Mouse (Mus musculus) intestine, embryonic 14.5 days (tissue): ENCODE data around the gene Tom1l2. TPM values are rescaled to one million over a fixed set of nuclear protein-coding genes. Genes with fewer than 3 reads are reported as not detected.
A peak's percentile ranks its signal among the peaks of the same experiment; 100 is the strongest.

Source experiments
- ATAC-seq: fragments of 200-750 bp; cut with Nextera tagmentation; replicated peaks from 2 replicates; pipeline ENCODE4 v1.8.0; 2017; ENCODE audit warnings: low read depth, moderate number of reproducible peaks, moderate TSS enrichment, moderate library complexity; ENCODE audit not compliant: low FRiP score, low TSS enrichment
- DNase-seq: peaks from one replicate; pipeline ENCODE4 v3.0.0-alpha.2; 2018; ENCODE audit warnings: low spot score
- H3K27ac ChIP-seq: fragments of 300-500 bp; sonication (generic); 2 replicates; pipeline ENCODE4 v1.5.1; 2014; ENCODE audit warnings: low read depth, mild to moderate bottlenecking, control low read depth
- H3K27me3 ChIP-seq: fragments of 300-500 bp; sonication (generic); replicated peaks from 2 replicates; pipeline ENCODE4 v1.6.1; 2014; ENCODE audit warnings: low read length, control low read depth; ENCODE audit not compliant: control insufficient read depth, insufficient read depth
- H3K36me3 ChIP-seq: fragments of 300-500 bp; sonication (generic); 2 replicates; pipeline ENCODE4 v1.6.1; 2014; ENCODE audit warnings: low read length, control low read depth; ENCODE audit not compliant: control insufficient read depth, insufficient read depth
- H3K4me1 ChIP-seq: fragments of 300-500 bp; sonication (generic); replicated peaks from 2 replicates; pipeline ENCODE4 v1.6.1; 2014; ENCODE audit warnings: low read length, control low read depth, mixed read lengths; ENCODE audit not compliant: control insufficient read depth, insufficient read depth
- H3K4me2 ChIP-seq: fragments of 300-500 bp; sonication (generic); 2 replicates; pipeline ENCODE4 v1.6.1; 2014; ENCODE audit warnings: low read length
- H3K4me3 ChIP-seq: fragments of 300-500 bp; sonication (generic); 2 replicates; pipeline ENCODE4 v1.5.1; 2014; ENCODE audit warnings: low read depth, low read length, control low read depth, mixed read lengths
- H3K9ac ChIP-seq: fragments of 300-500 bp; sonication (generic); 2 replicates; pipeline ENCODE4 v1.6.1; 2014; ENCODE audit warnings: mild to moderate bottlenecking, low read length
- H3K9me3 ChIP-seq: fragments of 300-500 bp; sonication (generic); 2 replicates; pipeline ENCODE4 v1.6.1; 2016; ENCODE audit warnings: low read length, control low read depth; ENCODE audit not compliant: control insufficient read depth
- WGBS: fragments of 180-500 bp; shearing (Covaris S2); extraction: QIAGEN DNeasy Blood & Tissue Kit; methylation state at CpG from one replicate; pipeline ENCODE4 v1.1.7; 2014; 5-methylcytosine and 5-hydroxymethylcytosine counted together
- polyA plus RNA-seq: library from polyadenylated mRNA; unstranded; fragments of >200 nt; fragmentation: Nextera tagmentation; extraction: Ambion mirVana; gene quantifications from 2 replicates; pipeline ENCODE4 v1.2.1, GENCODE M21; 2014

Tom1l2 gene
- polyA plus RNA-seq, 1 experiment from 2014 or later, result 19.4 TPM

- Histone ChIP-seq H3K4me1 (peaks cover 12% of the 10 kb centered on the region), H3K27ac (peak overlapping the region; percentile 5; the same call in 1 of the 2 replicates), H3K4me3 (no peak overlapping the region), H3K9ac (no peak overlapping the region), H3K9me3 (no peaks in the 10 kb centered on the region), H3K4me2 (no peak overlapping the region), H3K36me3 (peaks cover 6% of the 10 kb centered on the region; the same call in 1 of the 2 replicates), H3K27me3 (no peaks in the 10 kb centered on the region)
- WGBS, result 31% methylated on average over 13 of the region's 13 CpGs
- DNase-seq (no peak), ATAC-seq (no peak)
Measured at GRCm38 (mm10) chr11:60248596-60249404, 103.9 kb downstream of the Tom1l2 start.

DNA sequence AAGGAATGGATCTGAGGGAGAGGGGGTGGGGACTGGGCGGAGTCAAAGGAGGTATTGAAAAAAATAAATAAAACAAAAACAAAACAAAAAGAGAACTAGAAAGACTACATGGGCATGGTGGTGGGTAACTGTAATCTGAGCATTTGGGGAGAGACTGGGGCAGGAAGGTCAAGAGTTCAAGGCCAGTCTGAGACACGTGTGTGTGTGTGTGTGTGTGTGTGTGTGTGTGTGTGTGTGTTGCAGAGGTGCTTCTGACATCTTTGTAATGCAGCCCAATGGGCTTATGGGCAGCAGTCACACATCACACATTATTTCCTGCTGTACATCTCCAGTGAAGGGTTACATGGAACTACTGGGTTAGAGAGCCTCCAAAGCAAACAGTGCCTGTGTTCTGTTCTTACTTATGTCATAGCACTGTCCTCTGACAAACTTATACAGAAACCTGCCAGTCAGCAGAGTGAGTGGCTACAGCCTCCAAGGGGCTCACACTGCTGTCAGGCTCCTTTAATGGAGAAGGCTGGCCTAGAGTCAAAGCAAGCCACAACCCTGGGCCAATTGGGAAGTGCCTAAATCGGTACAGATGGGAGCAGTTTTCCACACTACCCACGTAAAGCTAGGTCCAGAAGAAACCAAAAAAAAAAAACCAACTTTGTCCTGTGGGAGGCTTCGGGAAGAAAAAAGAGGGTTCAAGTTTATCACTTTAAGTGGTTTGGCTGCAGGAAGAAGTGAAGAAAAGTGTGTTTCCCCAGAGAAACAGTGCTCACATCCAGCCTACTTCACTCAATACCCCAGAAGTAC, 104.8 kb downstream of the Tom1l2 start:
- H3K4me1 ChIP-seq, result peaks cover 9% of the 10 kb centered on the region
- H3K4me2 ChIP-seq, result no peak overlapping the region
- H3K9me3 ChIP-seq, result no peaks in the 10 kb centered on the region
- WGBS, result 47% methylated on average over 5 of the region's 5 CpGs
- H3K27ac ChIP-seq, result peak overlapping the region; percentile 5; the same call in 1 of the 2 replicates
- no peak for ATAC-seq
- no peak overlapping the region for H3K9ac ChIP-seq
- no peak overlapping the region for H3K4me3 ChIP-seq
- no peak for DNase-seq
- no peaks in the 10 kb centered on the region for H3K27me3 ChIP-seq
- H3K36me3 ChIP-seq, result 0 out of 2 replicates have a peak, but pooled peaks cover 6% of the 10 kb centered on the region

- Histone ChIP-seq H3K27ac (no peak overlapping the region), H3K36me3 (peaks cover 16% of the 10 kb centered on the region; the same call in 1 of the 2 replicates), H3K4me2 (no peak overlapping the region), H3K9me3 (no peaks in the 10 kb centered on the region), H3K27me3 (no peaks in the 10 kb centered on the region), H3K9ac (no peak overlapping the region), H3K4me3 (no peak overlapping the region), H3K4me1 (peaks cover 9% of the 10 kb centered on the region)
- ATAC-seq (no peak), DNase-seq (no peak)
Measured at GRCm38 (mm10) chr11:60246077-60246476, 106.6 kb downstream of the Tom1l2 start.

DNA sequence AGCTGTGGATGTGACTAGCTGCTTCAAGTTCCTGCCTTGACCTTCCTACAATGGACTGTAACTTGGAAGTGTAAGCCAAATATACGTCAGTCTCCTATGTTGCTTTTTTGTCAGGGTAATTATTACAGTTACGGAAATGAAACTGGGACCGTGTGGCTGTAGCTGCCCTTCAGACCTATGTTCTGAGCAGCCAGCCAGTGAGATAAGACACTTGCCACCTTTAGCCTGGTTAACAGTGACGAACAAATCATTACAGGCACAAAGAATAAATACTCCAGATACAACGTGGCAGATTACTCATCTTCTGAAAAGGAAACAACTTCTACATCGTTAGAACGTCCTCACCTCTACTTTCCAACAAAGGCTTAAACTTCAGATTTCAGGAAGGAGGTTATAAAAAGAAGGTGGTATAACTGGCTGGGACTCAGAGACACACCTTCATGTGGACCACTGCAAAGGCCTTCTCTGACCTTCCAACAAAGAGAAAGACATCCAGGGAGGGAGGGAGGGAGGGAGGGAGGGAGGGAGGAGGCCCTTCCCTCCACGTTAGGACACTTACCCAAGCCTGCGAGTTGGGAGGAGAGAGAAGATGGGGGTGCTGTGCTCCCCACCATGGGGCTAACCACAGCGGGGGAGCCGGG, 108.1 kb downstream of the Tom1l2 start:
- no peaks in the 10 kb centered on the region for H3K27me3 ChIP-seq
- H3K36me3 ChIP-seq, result peaks cover 30% of the 10 kb centered on the region
- no peak overlapping the region for H3K27ac ChIP-seq
- H3K4me1 ChIP-seq, result peaks cover 9% of the 10 kb centered on the region
- no peak overlapping the region for H3K4me3 ChIP-seq
- 79% methylated on average over 11 of the region's 11 CpGs for WGBS
- H3K9me3 ChIP-seq, result no peaks in the 10 kb centered on the region
- H3K4me2 ChIP-seq, result no peak overlapping the region
- DNase-seq, result no peak
- no peak overlapping the region for H3K9ac ChIP-seq
- no peak for ATAC-seq

GRCm38 (mm10) chr11:60240509-60240908, 112.2 kb downstream of the Tom1l2 start:
- ATAC-seq (no peak), DNase-seq (no peak)
- Histone ChIP-seq H3K4me1 (no peaks in the 10 kb centered on the region), H3K9me3 (no peaks in the 10 kb centered on the region), H3K4me3 (no peak overlapping the region), H3K27me3 (no peaks in the 10 kb centered on the region), H3K9ac (no peak overlapping the region), H3K36me3 (peaks cover 28% of the 10 kb centered on the region), H3K27ac (no peak overlapping the region), H3K4me2 (no peak overlapping the region)
- 69% methylated on average over 4 of the region's 4 CpGs for WGBS

- DNase-seq (no peak), ATAC-seq (no peak)
- no peak overlapping the region for H3K27ac ChIP-seq
- H3K27me3 ChIP-seq, result no peaks in the 10 kb centered on the region
- H3K9ac ChIP-seq, result no peak overlapping the region
- 78% methylated on average over 5 of the region's 5 CpGs for WGBS
- H3K36me3 ChIP-seq, result peaks cover 6% of the 10 kb centered on the region; the same call in 1 of the 2 replicates
- H3K4me3 ChIP-seq, result no peak overlapping the region
- no peaks in the 10 kb centered on the region for H3K9me3 ChIP-seq
- peaks cover 7% of the 10 kb centered on the region; the same call in 1 of the 2 replicates for H3K4me1 ChIP-seq
- H3K4me2 ChIP-seq, result no peak overlapping the region
Measured at GRCm38 (mm10) chr11:60235351-60235750, 117.4 kb downstream of the Tom1l2 start.

GRCm38 (mm10) chr11:60233235-60233634, 119.5 kb downstream of the Tom1l2 start:
- ATAC-seq (no peak), DNase-seq (no peak)
- Histone ChIP-seq H3K4me2 (no peak overlapping the region), H3K4me1 (peaks cover 7% of the 10 kb centered on the region; the same call in 1 of the 2 replicates), H3K4me3 (no peak overlapping the region), H3K27me3 (no peaks in the 10 kb centered on the region), H3K9ac (no peak overlapping the region), H3K9me3 (no peaks in the 10 kb centered on the region), H3K36me3 (0 out of 2 replicates have a peak, but pooled peaks cover 4% of the 10 kb centered on the region), H3K27ac (no peak overlapping the region)
- 78% methylated on average over 8 of the region's 8 CpGs for WGBS

DNA sequence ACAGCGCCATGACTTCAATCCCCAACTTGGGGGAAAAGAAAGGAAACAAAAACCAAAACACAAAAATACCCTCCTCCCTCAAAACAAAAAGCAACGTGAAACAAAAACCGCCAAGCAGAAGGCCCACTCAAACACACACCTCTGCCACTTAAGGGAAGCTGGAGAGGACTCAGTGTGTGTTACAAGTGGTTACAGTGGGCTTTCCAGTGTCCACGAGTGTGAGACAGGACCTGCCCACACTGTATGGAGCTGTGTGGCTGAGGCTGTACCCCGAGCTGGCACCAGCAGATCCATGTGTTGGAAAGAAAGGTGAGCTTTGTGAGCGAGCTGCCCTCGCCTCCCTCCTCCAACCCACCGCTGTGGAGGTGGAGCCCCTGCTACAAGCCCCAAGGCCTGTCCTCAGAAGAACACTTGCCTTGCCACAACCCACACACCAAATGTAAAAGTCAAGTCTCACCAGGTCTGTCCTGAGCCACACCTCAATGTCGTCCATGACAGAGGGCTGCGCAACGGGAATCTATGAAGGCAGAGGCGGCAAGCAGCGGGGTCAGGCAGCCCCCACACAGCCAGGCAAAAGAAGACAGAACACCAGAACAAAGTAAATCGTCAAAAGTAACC, 120.2 kb downstream of the Tom1l2 start:
- H3K4me2 ChIP-seq, result no peak overlapping the region
- no peak for DNase-seq
- H3K27ac ChIP-seq, result no peak overlapping the region
- H3K9ac ChIP-seq, result no peak overlapping the region
- H3K27me3 ChIP-seq, result no peaks in the 10 kb centered on the region
- no peak overlapping the region for H3K4me3 ChIP-seq
- H3K9me3 ChIP-seq, result no peaks in the 10 kb centered on the region
- ATAC-seq, result no peak
- 0 out of 2 replicates have a peak, but pooled peaks cover 4% of the 10 kb centered on the region for H3K36me3 ChIP-seq
- H3K4me1 ChIP-seq, result peaks cover 7% of the 10 kb centered on the region; the same call in 1 of the 2 replicates
- 79% methylated on average over 14 of the region's 14 CpGs for WGBS
